Mouse (Mus musculus): Measurements from ENCODE around the gene Zbp1. TPM values are rescaled to one million over a fixed set of nuclear protein-coding genes. Genes with fewer than 3 reads are reported as not detected.

Zbp1 gene
- polyA plus RNA-seq, 2 experiments = 0.33 to 0.69 TPM

DNA sequence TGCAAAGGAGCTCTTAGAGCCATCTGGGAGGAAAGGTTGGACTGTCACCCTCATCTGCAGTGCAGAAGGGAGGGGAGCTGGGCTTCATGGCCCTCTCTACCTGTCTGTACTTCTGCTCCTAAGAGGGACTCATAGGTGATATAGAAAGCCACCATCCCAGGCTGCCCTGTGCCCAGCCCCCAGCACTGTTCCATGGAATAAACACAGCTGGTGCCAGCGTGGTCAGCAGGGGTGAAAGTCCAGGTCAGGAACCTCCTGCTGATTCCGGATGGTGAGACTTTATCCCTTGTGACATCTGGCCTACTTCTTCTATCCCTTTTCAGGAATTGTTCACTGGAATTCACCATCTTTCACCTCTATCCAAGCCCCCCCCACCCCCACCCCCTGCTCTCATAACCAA is 48.6 kb downstream of the Zbp1 start:
- ATAC-seq (ENCODE audit: low FRiP score, low read depth) (no peak), DNase-seq (ENCODE audit: low spot score) (no peak)
- H3K9me3 ChIP-seq (ENCODE audit: control insufficient read depth, low read length) = no peaks in the 10 kb centered on the region
- TF ChIP-seq POLR2A (IDR thresholded peaks at IDR 0.05; ENCODE audit: borderline replicate concordance, extremely low read depth, insufficient read depth, insufficient read length) = no peak
- H3K27me3 ChIP-seq (ENCODE audit: control insufficient read depth, insufficient read depth, low read length) = no peaks in the 10 kb centered on the region
- WGBS = 51% methylated on average over 2 of the region's 2 CpGs
- no peak overlapping the region for H3K27ac ChIP-seq (replicated peaks; ENCODE audit: low read depth, low read length)
- no peak overlapping the region for H3K9ac ChIP-seq (ENCODE audit: low read depth, low read length, severe bottlenecking)
- H3K4me1 ChIP-seq (ENCODE audit: control insufficient read depth, insufficient read depth, low read length) = peaks cover 39% of the 10 kb centered on the region
- H3K4me3 ChIP-seq (replicated peaks; ENCODE audit: low read length) = no peak overlapping the region
- no peaks in the 10 kb centered on the region for H3K36me3 ChIP-seq (ENCODE audit: control insufficient read depth, insufficient read depth, low read length)
- no peak overlapping the region for H3K4me2 ChIP-seq (replicated peaks; ENCODE audit: low read depth, low read length, severe bottlenecking)

DNA sequence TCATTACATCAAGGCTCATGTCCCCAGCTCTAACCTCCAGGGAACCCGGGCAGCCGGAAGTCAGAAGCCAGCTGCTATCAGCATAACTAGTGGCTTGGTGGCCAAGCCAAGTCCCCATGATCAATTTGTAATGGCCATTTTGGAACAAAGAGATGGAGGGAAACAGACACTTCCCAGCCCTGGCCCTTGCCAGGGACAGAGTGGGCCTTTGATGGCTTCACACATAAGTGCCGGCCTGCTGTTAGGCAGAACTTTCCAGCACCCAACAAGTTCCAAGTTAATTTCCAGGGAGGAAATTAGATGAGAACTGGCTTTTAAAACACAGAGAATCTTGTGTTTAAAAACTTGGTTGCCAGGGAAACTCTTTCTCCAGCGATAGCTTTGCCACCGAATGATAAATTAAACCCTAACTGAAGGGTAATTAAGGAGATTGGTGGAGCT is 50.3 kb downstream of the Zbp1 start:
- peaks cover 30% of the 10 kb centered on the region for H3K4me1 ChIP-seq (ENCODE audit: control insufficient read depth, insufficient read depth, low read length)
- DNase-seq (ENCODE audit: low spot score) (no peak), ATAC-seq (ENCODE audit: low FRiP score, low read depth) (no peak)
- H3K9me3 ChIP-seq (ENCODE audit: control insufficient read depth, low read length) = no peaks in the 10 kb centered on the region
- H3K4me2 ChIP-seq (replicated peaks; ENCODE audit: low read depth, low read length, severe bottlenecking) = no peak overlapping the region
- H3K27me3 ChIP-seq (ENCODE audit: control insufficient read depth, insufficient read depth, low read length) = no peaks in the 10 kb centered on the region
- no peaks in the 10 kb centered on the region for H3K36me3 ChIP-seq (ENCODE audit: control insufficient read depth, insufficient read depth, low read length)
- H3K4me3 ChIP-seq (replicated peaks; ENCODE audit: low read length) = no peak overlapping the region
- no peak overlapping the region for H3K9ac ChIP-seq (ENCODE audit: low read depth, low read length, severe bottlenecking)
- no peak for TF ChIP-seq POLR2A (IDR thresholded peaks at IDR 0.05; ENCODE audit: borderline replicate concordance, extremely low read depth, insufficient read depth, insufficient read length)
- WGBS = 30% methylated on average over 5 of the region's 5 CpGs
- 0 out of 2 replicates have a peak overlapping the region, but pooled peaks have one; percentile 19 for H3K27ac ChIP-seq (replicated peaks; ENCODE audit: low read depth, low read length)

DNA sequence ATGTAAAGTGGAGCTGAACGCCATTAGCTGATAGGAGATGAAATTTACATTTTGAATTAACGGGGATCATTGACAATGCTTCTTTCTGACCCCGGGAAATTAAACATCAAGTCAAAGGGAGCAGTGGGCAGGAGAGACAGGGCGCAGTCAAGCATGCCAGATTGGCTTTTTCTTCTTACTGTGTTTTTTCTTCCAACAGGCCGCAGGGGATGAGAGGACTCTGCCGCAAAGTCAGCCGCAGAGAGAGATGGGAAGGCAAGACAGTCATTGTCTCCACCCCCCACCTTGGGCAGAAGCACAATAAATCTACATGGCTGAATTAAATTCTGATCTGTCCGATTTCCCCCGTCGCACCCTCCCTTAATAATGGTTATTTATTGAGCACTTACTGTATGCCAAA is 53.4 kb downstream of the Zbp1 start:
- H3K9me3 ChIP-seq (ENCODE audit: control insufficient read depth, low read length) = no peaks in the 10 kb centered on the region
- H3K4me1 ChIP-seq (ENCODE audit: control insufficient read depth, insufficient read depth, low read length) = peaks cover 6% of the 10 kb centered on the region
- H3K4me2 ChIP-seq (replicated peaks; ENCODE audit: low read depth, low read length, severe bottlenecking) = no peak overlapping the region
- ATAC-seq (ENCODE audit: low FRiP score, low read depth) (no peak), DNase-seq (ENCODE audit: low spot score) (no peak)
- H3K27ac ChIP-seq (replicated peaks; ENCODE audit: low read depth, low read length) = no peak overlapping the region
- H3K9ac ChIP-seq (ENCODE audit: low read depth, low read length, severe bottlenecking) = no peak overlapping the region
- no peaks in the 10 kb centered on the region for H3K36me3 ChIP-seq (ENCODE audit: control insufficient read depth, insufficient read depth, low read length)
- no peak overlapping the region for H3K4me3 ChIP-seq (replicated peaks; ENCODE audit: low read length)
- WGBS = 90% methylated on average over 10 of the region's 10 CpGs
- no peak for TF ChIP-seq POLR2A (IDR thresholded peaks at IDR 0.05; ENCODE audit: borderline replicate concordance, extremely low read depth, insufficient read depth, insufficient read length)
- no peaks in the 10 kb centered on the region for H3K27me3 ChIP-seq (ENCODE audit: control insufficient read depth, insufficient read depth, low read length)

DNA sequence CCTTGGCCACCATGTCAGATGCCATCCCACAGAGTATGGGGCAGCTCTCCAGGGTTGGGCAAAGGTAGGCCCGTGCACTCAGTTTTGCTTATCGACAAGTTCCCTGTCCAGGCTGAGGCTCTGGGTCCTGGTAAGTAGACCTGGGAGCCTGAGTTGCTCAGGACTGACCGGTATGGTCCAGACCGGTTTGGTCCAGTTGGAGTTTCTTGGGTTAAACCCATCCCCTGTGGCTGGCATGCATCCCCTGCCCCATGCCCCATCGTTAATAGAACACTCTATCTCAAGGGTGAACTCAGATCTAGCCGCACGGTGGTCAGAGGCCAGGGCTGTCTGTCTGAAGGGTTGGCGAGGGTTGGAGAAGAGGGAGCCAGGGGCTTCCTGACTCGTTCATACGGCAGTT is 53.8 kb downstream of the Zbp1 start:
- ATAC-seq (ENCODE audit: low FRiP score, low read depth) = no peak
- 84% methylated on average over 10 of the region's 10 CpGs for WGBS

DNA sequence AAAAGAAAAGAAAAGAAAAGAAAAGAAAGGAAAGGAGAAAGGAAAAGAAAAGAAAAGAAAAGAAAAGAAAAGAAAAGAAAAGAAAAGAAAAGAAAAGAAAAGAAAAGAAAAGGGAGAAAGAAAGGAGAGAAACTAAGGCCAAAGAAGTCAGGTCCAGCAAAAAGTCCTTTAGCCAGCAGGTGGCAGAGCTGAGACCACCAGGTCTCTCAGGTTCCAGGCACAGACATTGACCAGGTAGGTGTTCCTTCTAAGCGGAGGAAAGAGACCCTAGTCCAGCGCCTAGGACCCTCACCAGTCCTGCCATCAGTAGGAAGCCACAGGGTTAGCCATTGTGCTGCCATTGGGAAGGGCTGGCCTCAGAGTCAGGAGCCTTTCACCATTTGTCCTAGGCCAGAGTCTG is 54.4 kb downstream of the Zbp1 start:
- H3K4me2 ChIP-seq (replicated peaks; ENCODE audit: low read depth, low read length, severe bottlenecking) = no peak overlapping the region
- no peak for ATAC-seq (ENCODE audit: low FRiP score, low read depth)
- TF ChIP-seq POLR2A (IDR thresholded peaks at IDR 0.05; ENCODE audit: borderline replicate concordance, extremely low read depth, insufficient read depth, insufficient read length) = no peak
- no peak for DNase-seq (ENCODE audit: low spot score)
- H3K4me3 ChIP-seq (replicated peaks; ENCODE audit: low read length) = no peak overlapping the region
- no peaks in the 10 kb centered on the region for H3K36me3 ChIP-seq (ENCODE audit: control insufficient read depth, insufficient read depth, low read length)
- peaks cover 14% of the 10 kb centered on the region for H3K4me1 ChIP-seq (ENCODE audit: control insufficient read depth, insufficient read depth, low read length)
- no peak overlapping the region for H3K9ac ChIP-seq (ENCODE audit: low read depth, low read length, severe bottlenecking)
- no peaks in the 10 kb centered on the region for H3K27me3 ChIP-seq (ENCODE audit: control insufficient read depth, insufficient read depth, low read length)
- H3K9me3 ChIP-seq (ENCODE audit: control insufficient read depth, low read length) = no peaks in the 10 kb centered on the region
- 57% methylated on average over 2 of the region's 2 CpGs for WGBS
- no peak overlapping the region for H3K27ac ChIP-seq (replicated peaks; ENCODE audit: low read depth, low read length)

More for the DNA sequence above, 53.8 kb downstream of the Zbp1 start:
- no peak for DNase-seq (ENCODE audit: low spot score)
- H3K4me2 ChIP-seq (replicated peaks; ENCODE audit: low read depth, low read length, severe bottlenecking) = no peak overlapping the region
- peaks cover 9% of the 10 kb centered on the region for H3K4me1 ChIP-seq (ENCODE audit: control insufficient read depth, insufficient read depth, low read length)
- H3K4me3 ChIP-seq (replicated peaks; ENCODE audit: low read length) = no peak overlapping the region
- H3K27me3 ChIP-seq (ENCODE audit: control insufficient read depth, insufficient read depth, low read length) = no peaks in the 10 kb centered on the region
- H3K9ac ChIP-seq (ENCODE audit: low read depth, low read length, severe bottlenecking) = no peak overlapping the region
- H3K9me3 ChIP-seq (ENCODE audit: control insufficient read depth, low read length) = no peaks in the 10 kb centered on the region
- H3K27ac ChIP-seq (replicated peaks; ENCODE audit: low read depth, low read length) = no peak overlapping the region
- no peak for TF ChIP-seq POLR2A (IDR thresholded peaks at IDR 0.05; ENCODE audit: borderline replicate concordance, extremely low read depth, insufficient read depth, insufficient read length)
- no peaks in the 10 kb centered on the region for H3K36me3 ChIP-seq (ENCODE audit: control insufficient read depth, insufficient read depth, low read length)

DNA sequence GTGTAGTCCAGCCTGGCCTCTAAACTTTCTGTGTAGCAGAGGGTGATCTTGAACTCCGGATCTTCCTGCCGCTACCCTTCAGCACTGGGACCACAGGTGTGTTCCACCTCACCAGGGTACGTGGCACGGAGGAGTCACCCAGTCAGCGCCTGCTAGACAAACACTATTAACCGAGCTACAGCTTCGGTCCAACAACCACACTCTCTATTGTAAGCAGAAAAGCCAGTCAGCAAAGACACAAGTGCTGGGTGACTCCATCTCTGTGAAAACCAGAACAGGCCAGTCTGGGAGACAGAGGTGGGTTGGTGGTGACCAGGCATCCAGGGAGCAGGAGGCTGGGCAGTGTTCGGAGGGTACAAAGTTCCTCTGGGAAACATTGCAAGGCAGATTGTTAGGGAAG is 55.3 kb downstream of the Zbp1 start:
- no peak for TF ChIP-seq POLR2A (IDR thresholded peaks at IDR 0.05; ENCODE audit: borderline replicate concordance, extremely low read depth, insufficient read depth, insufficient read length)
- no peak overlapping the region for H3K4me2 ChIP-seq (replicated peaks; ENCODE audit: low read depth, low read length, severe bottlenecking)
- H3K4me1 ChIP-seq (ENCODE audit: control insufficient read depth, insufficient read depth, low read length) = peaks cover 13% of the 10 kb centered on the region
- DNase-seq (ENCODE audit: low spot score) (no peak), ATAC-seq (ENCODE audit: low FRiP score, low read depth) (no peak)
- WGBS = 80% methylated on average over 8 of the region's 8 CpGs
- no peaks in the 10 kb centered on the region for H3K36me3 ChIP-seq (ENCODE audit: control insufficient read depth, insufficient read depth, low read length)
- H3K9me3 ChIP-seq (ENCODE audit: control insufficient read depth, low read length) = no peaks in the 10 kb centered on the region
- H3K27ac ChIP-seq (replicated peaks; ENCODE audit: low read depth, low read length) = no peak overlapping the region
- no peak overlapping the region for H3K4me3 ChIP-seq (replicated peaks; ENCODE audit: low read length)
- no peak overlapping the region for H3K9ac ChIP-seq (ENCODE audit: low read depth, low read length, severe bottlenecking)
- H3K27me3 ChIP-seq (ENCODE audit: control insufficient read depth, insufficient read depth, low read length) = no peaks in the 10 kb centered on the region
